25 mouse cellular contexts compared by ENCODE assay signal in the genomic region with DNA sequence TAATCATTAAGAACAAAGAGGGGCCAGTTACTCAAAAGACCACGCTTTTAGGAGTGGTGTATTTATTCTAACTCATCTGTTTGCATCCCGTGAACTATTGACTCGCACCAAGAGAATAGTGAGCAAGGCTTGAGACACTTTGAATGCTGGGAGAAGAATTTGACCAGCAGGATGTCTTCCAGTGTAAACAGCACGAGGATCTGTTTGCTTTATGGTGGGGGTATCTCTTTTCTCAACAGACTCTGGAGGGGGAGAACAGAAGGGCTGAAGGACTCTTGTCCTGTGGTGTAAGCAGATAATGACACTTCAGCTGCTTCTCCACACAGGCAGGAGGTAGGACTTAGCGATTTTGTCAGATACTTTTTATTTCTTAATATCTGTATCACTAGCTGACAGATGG.
"Had no signal": no experiment of that assay in that cellular context is flagged by ENCODE, and none has a peak within 500 bp of the region (broad histone marks: within the 10 kb centered on the region; RNA-seq: fewer than 3 reads in every experiment).

No protein-coding gene starts in this region.

- H3K27ac ChIP-seq: layer of hippocampus, adult 2 months; limb, embryonic 10.5 days; limb, embryonic 13.5 days; liver, embryonic 12.5 days; liver, embryonic 15.5 days; lung, embryonic 15.5 days; midbrain, embryonic 12.5 days; neural tube, embryonic 13.5 days; stomach, embryonic 15.5 days had no signal

- ATAC-seq: liver, embryonic 12.5 days had no signal

- H3K4me3 ChIP-seq: layer of hippocampus, adult 2 months; limb, embryonic 10.5 days; limb, embryonic 13.5 days; liver, embryonic 12.5 days; liver, embryonic 15.5 days; lung, embryonic 15.5 days; megakaryocyte, embryonic 14.5 days; midbrain, embryonic 12.5 days; myocyte; neural tube, embryonic 13.5 days; stomach, embryonic 15.5 days had no signal

- H3K9ac ChIP-seq: limb, embryonic 13.5 days; liver, embryonic 12.5 days; liver, embryonic 15.5 days; lung, embryonic 15.5 days; midbrain, embryonic 12.5 days; neural tube, embryonic 13.5 days; stomach, embryonic 15.5 days had no signal

- H3K36me3 ChIP-seq: limb, embryonic 10.5 days; limb, embryonic 13.5 days; liver, embryonic 12.5 days; liver, embryonic 15.5 days; lung, embryonic 15.5 days; midbrain, embryonic 12.5 days; neural tube, embryonic 13.5 days; stomach, embryonic 15.5 days had no signal

- H3K27me3 ChIP-seq: limb, embryonic 13.5 days; liver, embryonic 12.5 days; liver, embryonic 15.5 days; neural tube, embryonic 13.5 days; stomach, embryonic 15.5 days had no signal

- DNase-seq: kidney, adult 11 months; kidney, adult 8-10 months; kidney, postnatal 14 days; layer of hippocampus, adult 9-11 months; liver; lung, adult 18-20 months; lung, postnatal 10 days; lung, postnatal 36 days; retina, postnatal 1 day; right cerebral cortex, postnatal 25 days; spleen, adult 18-20 months; thymus, adult 2 months; thymus, postnatal 14 days; thymus, postnatal 4 days had no signal

- H3K9me3 ChIP-seq: limb, embryonic 10.5 days; limb, embryonic 13.5 days; liver, embryonic 12.5 days; liver, embryonic 15.5 days; lung, embryonic 15.5 days; megakaryocyte, embryonic 14.5 days; midbrain, embryonic 12.5 days; neural tube, embryonic 13.5 days; stomach, embryonic 15.5 days had no signal

- H3K4me1 ChIP-seq: liver, embryonic 15.5 days; megakaryocyte, embryonic 14.5 days had no signal

- H3K4me2 ChIP-seq: limb, embryonic 13.5 days; liver, embryonic 12.5 days; liver, embryonic 15.5 days; lung, embryonic 15.5 days; midbrain, embryonic 12.5 days; neural tube, embryonic 13.5 days; stomach, embryonic 15.5 days had no signal
